Mouse (Mus musculus): ENCODE results near the gene Atp6v1g2.

The Atp6v1g2 gene

DNA sequence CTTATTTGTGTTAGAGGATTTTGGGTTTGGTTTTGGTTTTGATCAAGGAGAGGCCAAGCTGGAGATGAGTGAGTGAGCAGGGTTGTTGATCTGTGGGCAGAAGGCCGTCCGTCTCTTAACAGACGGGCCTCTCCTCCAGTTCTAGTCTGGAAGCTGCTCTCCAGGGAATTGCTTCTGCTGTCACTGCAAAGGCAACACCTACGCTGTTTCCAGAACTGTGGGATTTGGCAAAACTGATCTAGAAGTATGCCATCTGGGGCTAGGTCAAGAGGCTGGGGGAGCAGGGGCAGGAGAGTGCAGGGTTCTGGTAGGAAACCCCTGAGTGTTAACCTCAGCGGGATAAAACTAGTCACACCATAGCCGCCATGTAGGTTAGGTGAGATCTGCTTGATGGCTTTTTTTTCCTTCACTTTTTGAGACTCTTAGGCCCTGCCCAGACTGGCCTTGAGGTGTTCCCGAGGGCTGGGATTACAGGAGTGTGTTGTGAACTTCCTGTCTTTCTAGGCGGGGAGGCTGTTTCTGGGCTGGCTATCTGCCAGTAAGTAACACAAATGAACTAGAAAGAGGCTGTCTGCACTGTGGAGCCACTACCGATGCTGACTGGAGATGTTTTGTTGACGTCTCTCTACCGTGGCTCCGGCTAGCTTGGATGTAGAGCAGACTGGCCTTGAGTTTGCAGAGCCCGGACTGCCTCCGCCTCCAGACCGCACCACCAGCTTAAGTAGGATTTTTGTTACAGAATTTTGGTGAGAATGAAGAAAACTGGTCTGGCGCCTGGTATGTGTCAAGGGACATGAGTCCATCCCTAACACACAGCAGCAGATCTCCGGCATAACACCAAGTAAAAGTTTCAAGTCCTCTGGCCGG lies at the start of gene Atp6v1g2:
Gene Atp6v1g2, plus strand, starts transcription at position 547 of the 867 bp plus-strand sequence.
- in situ Hi-C loops (cut with MboI) = loop anchor here (5.0 kb wide), 1 partner anchor 66 kb away; no protein-coding TSS in a partner anchor

DNA sequence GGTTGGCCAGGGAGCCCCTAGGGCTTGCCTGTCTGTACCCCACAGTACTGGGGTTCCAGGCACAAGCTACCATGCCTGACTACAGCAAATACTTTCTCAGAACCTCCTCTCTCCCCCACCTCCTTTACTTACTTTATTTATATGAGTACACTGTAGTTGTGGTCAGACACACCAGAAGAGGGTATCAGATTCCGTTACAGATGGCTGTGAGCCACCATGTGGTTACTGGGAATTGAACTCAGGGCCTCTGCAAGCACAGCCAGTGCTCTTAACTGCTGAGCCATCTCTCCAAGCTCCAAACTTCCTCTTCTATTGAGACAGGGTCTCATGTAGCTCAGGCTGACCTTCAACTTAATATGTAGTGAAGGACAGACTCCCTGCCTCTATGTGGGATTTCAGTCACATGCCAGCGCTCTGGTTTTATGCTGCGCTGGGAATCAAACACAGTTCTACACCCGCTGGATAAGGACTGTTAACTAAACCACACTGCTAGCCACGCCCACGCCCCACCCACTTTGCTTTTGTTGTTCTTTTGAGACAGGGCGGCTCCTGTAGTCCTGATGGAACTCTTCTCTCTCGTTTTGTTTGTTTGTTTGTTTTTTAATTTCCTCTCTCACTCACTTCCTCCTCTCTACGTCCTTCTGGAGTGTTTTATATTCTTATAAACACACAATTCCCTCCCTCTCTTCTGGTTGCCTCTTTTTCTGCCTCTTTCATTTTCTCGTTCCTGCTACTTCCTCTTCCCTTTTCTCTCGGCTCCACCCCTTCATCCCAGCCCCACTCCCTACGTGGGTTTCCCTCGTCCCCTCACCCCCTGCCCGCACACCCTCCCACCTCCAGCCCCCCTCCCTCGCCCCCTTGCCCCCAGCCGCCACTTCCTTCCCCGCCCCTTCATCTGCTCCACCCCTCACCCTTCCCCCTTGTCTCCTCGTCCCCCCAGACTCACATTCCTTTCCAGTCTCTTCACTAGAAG lies 47.5 kb upstream of the Atp6v1g2 start:
- in situ Hi-C loops (cut with MboI) = no loop called here

DNA sequence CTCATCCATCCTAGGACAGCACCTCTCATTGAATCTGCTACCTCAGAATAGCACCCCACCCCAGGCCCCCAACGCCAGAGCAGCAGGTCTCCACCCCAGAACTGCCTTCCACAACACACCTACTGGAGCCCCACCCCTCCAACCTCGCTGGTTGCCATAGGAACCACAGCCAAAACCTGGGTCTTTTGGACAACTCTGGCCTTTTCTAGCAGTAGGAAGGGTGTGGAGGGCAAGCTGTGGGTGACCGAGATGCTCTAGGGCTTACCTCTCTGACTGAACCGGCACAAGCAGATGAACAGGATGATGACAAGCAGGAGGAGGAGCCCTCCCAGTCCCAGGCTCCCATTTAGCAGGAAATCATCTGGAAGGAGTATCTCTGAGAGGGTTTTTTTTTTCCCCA lies 46.8 kb upstream of the Atp6v1g2 start:
- in situ Hi-C loops (cut with MboI) = no loop called here

DNA sequence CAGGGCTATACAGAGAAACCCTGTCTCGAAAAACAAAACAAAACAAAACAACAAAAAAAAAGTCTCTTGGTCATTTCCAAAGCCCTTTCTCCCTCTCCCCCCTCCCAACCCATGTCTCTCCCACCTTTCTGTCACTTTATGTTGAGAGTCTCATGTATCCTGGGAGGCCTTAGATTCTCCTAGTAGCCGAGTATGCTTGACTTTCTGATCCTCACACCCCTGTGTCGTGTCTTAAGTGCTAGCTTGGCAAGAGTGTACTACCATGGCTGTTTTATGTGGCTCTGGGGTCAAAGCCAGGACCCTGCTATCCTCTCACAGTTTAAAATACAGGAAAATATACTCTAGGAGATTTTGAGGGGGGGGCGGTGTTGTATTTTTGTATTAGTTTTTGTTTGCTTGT lies 46.1 kb upstream of the Atp6v1g2 start:
- in situ Hi-C loops (cut with MboI) = no loop called here

GRCm38 (mm10) chr17:35187959-35188610 lies 45.4 kb upstream of the Atp6v1g2 start, which contains the start of gene Lst1:
Lst1 (minus strand) TSS chr17:35188439.
- in situ Hi-C loops (cut with MboI) = no loop called here

- in situ Hi-C loops (cut with MboI) = no loop called here
Measured at GRCm38 (mm10) chr17:35189186-35189585, 44.3 kb upstream of the Atp6v1g2 start.

DNA sequence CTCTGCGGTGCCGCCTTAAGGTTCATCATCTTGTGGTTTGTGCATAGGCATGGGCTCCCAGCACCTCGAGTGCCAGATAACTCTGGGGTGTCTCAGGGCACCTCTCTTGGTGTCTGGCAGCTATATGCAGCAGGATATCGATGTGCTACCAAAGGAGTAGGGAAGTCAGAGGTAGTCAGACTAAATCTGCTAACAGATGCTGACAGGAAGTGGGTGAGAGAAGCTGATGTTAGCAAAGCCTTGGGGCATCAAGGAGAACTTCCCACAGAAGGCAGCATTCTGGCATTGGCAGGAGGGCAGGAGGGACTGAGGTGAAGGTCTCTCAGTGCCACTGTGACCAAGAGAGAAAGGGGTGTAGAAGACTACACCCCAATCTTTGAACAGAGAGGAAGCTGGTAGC lies 43.4 kb upstream of the Atp6v1g2 start:
- in situ Hi-C loops (cut with MboI) = no loop called here

GRCm38 (mm10) chr17:35191723-35192122 lies 41.7 kb upstream of the Atp6v1g2 start:
- in situ Hi-C loops (cut with MboI) = no loop called here

- in situ Hi-C loops (cut with MboI) = no loop called here
Measured at GRCm38 (mm10) chr17:35192924-35193323, 40.5 kb upstream of the Atp6v1g2 start.

DNA sequence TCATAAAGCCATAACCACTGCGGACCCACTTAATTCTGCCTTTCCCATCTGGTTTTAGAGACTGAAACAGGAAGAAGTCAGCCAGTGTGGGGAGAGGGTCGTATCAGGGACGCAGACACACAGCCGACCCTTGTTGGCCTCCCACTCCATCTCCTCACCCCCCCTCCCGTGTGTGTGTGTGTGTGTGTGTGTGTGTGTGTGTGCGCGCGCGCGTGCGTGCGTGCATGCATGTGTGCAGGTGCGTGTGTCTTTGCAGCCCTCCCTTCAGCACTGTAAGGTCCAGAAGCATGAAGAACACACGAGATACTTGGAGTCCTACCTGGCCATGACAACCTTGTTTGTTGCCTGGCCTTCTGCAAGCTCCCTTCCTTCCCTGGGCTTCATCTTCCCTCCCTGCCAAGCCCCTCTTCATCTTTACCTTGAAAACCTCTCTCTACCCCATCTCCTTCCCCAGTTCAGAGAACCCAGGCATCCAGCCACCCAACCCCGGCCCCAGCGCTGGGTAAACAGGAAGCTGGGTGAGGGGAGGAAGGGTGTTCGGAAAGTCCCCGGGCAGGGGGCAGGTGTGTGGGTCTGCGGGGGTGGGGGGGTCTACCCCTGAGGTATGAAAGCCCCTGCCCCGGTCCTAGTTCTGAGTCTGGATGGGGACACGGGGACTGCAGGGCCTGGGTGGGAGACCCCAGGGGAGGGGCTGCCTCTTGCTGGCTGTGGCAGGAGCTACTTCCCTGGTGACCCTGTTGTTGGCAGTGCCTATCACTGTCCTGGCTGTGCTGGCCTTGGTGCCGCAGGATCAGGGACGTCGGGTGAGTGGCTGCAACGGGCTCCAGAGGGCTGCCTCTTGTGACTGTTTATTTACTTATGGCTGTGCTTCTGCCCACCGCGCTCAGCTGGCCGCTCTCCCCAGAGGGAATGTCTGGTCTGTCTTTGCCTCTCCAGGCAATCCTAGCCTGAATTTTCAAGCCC lies 39.3 kb upstream of the Atp6v1g2 start, which contains the start of gene Ltb:
Gene Ltb, plus strand, starts transcription at position 559 of the 963 bp plus-strand sequence.
- in situ Hi-C loops (cut with MboI) = no loop called here

- in situ Hi-C loops (cut with MboI) = no loop called here
Measured at GRCm38 (mm10) chr17:35194844-35195630, 38.4 kb upstream of the Atp6v1g2 start.

GRCm38 (mm10) chr17:35195631-35196320 lies 37.7 kb upstream of the Atp6v1g2 start:
- in situ Hi-C loops (cut with MboI) = no loop called here

GRCm38 (mm10) chr17:35196321-35196641 lies 37.2 kb upstream of the Atp6v1g2 start:
- in situ Hi-C loops (cut with MboI) = no loop called here

- in situ Hi-C loops (cut with MboI) = no loop called here
Measured at GRCm38 (mm10) chr17:35197126-35197525, 36.3 kb upstream of the Atp6v1g2 start.

GRCm38 (mm10) chr17:35198029-35198428 lies 35.4 kb upstream of the Atp6v1g2 start:
- in situ Hi-C loops (cut with MboI) = no loop called here

DNA sequence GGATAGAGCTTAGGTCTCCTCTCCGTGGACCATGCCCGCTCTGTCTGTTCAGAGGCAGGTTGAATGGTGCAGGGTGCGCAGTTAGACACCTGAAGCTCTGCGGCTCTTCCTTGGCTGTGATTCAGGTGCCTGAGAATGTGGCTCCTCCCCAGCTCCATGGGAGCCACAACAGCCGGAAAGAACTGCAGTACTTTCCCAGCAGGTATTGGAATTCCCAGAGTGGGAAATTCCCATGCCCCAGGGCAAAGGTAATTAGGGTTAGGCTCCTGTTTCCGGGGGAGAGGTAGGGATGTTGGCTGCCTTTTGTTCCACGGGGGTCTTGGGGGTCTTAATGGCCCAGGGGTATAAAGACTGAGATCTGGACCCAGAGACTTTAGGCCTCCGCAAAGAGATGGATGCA lies 34.5 kb upstream of the Atp6v1g2 start:
- in situ Hi-C loops (cut with MboI) = no loop called here

DNA sequence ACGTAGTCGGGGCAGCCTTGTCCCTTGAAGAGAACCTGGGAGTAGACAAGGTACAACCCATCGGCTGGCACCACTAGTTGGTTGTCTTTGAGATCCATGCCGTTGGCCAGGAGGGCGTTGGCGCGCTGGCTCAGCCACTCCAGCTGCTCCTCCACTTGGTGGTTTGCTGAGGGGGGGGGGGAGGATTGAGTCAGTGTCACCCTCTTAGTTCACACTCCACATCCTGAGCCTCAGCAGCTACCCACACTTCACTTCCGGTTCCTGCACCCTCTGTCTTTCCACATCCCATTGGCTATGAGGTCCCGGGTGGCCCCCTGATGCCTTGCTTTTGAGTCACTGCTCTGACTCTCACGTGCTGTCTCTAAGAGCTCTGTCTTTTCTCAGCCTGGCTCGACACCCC lies 33.1 kb upstream of the Atp6v1g2 start:
- in situ Hi-C loops (cut with MboI) = no loop called here

DNA sequence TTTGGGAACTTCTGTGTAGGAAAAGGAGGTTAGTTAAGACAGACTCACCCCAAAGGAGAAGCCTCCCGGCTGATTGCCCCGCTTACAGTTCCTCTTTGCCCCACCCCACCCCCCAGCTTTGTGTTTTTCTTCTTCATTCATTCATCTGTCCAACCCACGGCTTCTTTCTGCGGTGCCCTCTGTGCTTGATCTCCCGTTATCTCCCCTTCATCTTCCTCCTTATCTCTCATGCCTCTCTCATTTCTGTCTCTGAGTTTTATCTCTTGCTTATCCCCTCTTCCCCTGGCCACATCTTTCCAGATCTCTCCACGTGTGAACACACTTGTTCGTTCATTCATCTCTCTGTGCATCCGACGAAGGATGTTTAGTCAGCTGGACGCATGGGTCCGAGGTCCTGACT lies 32.3 kb upstream of the Atp6v1g2 start:
- in situ Hi-C loops (cut with MboI) = no loop called here

- in situ Hi-C loops (cut with MboI) = no loop called here
Measured at GRCm38 (mm10) chr17:35201787-35202186, 31.7 kb upstream of the Atp6v1g2 start, which contains the start of gene Tnf. Tnf (minus strand) TSS chr17:35202007.

Measured in mature B cell (primary cell).